Mouse (Mus musculus) right cerebral cortex, postnatal 25 days (tissue): ENCODE measurements around the gene Olfr714.
"Not testable (repeated sequence)": the region's sequence is repeated elsewhere in the genome, so short reads cannot be mapped to it uniquely, and the experiment has no call there.

Experiments used
- DNase-seq: peaks from one replicate; pipeline ENCODE4 v3.0.0; 2022

Olfr714 gene

DNA sequence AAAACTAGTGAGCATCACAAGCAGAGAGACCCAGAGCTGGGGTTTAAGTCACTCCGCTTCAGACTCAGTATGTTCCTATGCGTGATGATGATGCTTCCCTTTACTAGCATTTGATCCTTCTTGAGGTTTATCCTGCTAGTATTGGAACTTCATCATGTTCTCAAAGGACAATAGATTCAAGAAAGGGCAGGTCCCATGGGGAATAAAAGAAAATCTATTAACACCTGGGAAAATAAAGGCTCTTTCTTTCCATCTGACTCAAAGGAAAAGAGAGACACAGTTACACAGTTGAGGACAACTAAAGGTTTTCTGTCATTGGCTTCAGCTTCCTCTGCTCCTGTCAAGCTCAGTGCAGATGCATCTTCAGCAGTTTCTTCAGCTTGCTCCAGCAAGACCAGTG, at the start of gene Olfr714:
Gene Olfr714 (plus strand): TSS at position 301 of the 400 bp plus-strand sequence.
- no peak for DNase-seq

DNA sequence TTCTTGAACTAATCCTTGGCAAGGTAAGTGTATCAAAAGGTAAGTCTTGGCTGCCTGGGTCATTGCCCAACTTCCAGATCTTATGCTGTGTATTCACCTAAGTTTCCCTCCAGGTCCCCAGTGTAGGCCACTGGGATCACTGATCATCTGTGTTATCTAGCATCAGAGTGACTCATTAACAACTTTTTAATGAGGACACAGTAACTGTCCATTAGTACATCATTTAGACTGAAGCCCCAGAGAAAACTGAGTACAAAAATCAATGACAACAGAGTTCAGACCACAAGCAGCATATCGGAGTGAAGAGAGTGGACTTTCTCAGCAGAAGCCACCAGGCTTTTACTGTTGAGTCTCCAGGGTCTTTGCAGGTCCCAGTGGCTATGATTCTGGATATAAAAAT, 39.9 kb upstream of the Olfr714 start, which contains the start of gene Olfr713:
Gene Olfr713 (plus strand): TSS at position 301 of the 400 bp plus-strand sequence.
- DNase-seq, result no peak

DNA sequence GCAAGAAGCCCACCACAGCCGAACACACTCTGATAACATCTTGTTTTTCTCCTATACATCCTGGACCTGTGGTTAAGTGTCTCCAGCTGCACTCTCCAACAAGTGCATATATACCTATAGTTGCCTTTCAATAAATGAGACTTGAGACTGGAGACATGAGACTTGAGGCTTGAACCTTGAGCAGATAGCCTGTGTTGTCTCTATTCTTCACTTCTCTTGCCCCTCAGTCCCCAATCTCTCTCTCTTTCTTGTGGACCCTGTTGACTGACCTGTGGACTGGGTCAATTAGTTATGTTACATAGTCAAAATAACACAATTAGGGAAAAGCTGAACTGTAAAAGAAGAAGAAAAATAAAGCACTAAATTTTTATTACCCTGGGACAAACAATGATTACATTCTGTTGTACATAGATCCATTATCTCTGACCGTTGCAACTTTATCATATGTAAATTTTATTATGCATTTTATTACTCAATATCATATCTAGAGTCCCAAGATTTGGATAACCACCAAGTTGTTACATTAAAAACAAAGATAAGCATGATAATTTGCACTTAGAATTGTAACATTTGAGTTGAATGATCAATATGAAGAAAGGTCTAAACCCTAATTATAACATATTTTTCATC, 30.7 kb upstream of the Olfr714 start:
- DNase-seq, result no peak

DNA sequence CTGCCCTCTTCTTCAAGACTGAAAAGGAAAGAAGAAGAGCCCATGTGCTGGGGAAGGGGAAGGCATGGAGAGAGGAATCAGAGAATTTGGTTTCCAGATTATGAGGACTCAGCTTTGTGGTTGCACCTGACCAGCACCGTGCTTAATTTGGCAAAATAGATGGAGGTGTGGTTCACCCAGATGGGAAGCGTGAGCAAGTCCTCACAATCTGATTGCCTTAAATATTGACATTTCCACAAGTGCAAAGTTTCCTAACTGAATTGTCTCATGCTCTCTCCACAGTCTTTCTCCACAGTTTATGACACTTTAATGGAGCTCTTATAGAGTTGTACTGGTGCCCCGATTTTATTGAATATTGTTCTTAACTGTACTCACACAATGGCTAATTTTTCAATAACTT, 27.6 kb upstream of the Olfr714 start:
- DNase-seq, result no peak

DNA sequence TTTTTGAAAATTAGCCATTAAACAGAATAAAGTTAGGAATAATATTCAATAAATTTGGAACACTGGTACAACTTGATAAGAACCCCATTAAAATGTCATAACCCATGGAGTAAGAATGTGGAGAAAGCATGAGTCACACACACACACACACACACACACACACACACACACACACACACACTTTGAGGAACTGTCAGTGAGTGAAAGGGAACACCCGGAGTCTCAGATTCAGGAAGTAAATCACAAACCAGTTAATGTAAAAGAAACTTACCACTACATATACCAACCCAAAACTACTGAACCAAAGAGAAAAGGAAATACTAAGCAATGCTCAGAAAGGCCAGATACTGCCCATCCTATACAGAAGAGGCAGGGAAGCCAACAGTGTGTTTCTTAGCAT, 26.4 kb upstream of the Olfr714 start:
- no peak for DNase-seq

GRCm38 (mm10) chr7:107045833-107046232, 24.9 kb upstream of the Olfr714 start:
- DNase-seq, result no peak

DNA sequence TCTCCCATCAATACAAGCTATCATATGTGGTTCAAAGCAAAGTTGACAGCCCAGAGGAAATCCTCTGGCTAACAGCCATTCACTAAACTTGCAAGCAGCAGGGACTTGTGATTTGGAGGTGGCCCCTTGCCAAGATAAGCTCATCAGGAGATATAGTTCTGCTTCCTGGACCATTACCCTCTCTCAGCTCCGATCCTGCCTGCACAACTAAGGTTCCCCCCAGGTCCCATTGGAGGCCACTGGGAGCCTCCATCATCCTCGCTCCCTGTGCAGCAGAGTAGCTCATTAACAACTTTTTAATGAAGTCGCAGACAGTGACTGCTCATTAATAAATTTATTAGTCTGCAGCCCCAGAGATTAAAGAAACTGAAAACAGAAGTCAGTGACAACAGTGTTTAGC, 23.2 kb upstream of the Olfr714 start:
- DNase-seq, result no peak

- DNase-seq, result no peak
These were observed 22.1 kb downstream of the Olfr714 start, which contains the start of gene Olfr17 for GRCm38 (mm10) chr7:107092920-107093319. Gene Olfr17, plus strand, starts transcription at chr7:107093220.

DNA sequence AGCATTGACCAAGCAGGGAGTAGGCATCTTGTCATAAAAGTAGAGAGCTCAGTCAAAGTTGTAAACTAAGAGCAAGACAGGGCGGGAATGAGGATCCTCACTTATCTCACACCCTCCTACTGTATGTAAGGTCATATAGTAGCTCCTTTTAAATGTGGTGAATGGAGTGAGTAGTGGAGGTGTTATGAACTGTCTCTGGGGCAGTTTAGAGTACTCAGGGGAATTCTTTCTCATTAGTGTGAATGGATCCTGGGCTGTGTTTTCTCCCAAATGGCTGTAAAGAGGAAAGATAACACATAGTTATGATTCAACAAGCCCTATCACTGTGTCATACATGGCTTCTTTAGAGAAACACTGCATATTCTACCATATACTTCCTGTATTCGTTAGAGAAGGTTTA, 39.5 kb downstream of the Olfr714 start, which contains the start of gene Olfr715b:
Gene Olfr715b (minus strand): TSS at position 101 of the 400 bp plus-strand sequence.
- DNase-seq, result not testable (repeated sequence)
